Comparison of ENCODE assay signal across 21 mouse cellular contexts in the genomic region with DNA sequence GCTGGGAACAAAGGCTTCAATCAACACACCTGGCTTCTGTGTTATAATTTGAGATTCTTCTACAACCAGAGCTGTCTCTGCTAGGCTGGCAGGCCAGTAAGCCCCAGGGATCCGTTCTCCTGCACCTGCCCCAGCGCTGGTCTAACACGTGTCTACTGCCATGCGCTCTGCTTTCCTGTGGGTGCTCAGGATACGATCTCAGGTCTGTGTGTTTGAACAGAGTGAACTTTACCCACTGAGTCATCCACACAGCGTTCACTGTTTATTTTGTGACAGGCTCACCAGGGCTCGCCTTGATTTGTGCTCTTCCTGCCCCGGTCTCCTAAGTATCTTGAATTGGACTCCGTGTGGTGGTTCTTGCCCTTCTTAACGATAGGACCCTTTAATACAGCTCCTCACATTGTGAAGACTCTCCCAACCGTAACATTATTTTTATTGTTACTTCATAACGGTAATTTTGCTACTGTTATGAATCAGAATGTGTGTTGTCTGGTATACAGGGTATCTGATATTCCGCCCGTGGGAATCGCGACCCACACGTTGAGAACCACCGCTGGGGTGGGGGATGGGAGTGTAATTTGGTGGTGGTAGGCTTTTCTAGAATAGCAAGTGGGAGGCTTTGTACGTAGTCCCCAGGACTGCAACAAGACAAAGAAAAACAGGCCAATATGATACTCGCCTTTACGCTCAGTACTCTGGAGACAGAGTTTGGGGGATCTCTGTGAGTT. TPM values are rescaled to one million over a fixed set of nuclear protein-coding genes. Genes with fewer than 3 reads are reported as not detected.
A peak's percentile ranks its signal among the peaks of the same experiment; 100 is the strongest.
DNase-seq lines count a peak whose midpoint lies in the region; ATAC-seq and TF ChIP-seq lines count a peak whose summit lies in the region.
"Had no signal": no experiment of that assay in that cellular context is flagged by ENCODE, and none has a peak within 500 bp of the region (broad histone marks: within the 10 kb centered on the region; RNA-seq: fewer than 3 reads in every experiment).

No protein-coding gene starts in this region.

- intact Hi-C loops in gastrocnemius, postnatal 36 days (cut with DNase I): loop anchor here (5.0 kb wide), 1 partner anchor 90 kb away; a partner anchor contains a TSS

- no peak for TF ChIP-seq CTCF in layer of hippocampus, adult 2 months (conservative IDR thresholded peaks at IDR 0.05)

- H3K4me1 ChIP-seq in forebrain, embryonic 11.5 days (replicated peaks; ENCODE audit: control insufficient read depth, insufficient read depth, low read length): 0 out of 2 replicates have a peak, but pooled peaks cover 2% of the 10 kb centered on the region
- H3K4me1 ChIP-seq in forebrain, embryonic 14.5 days (ENCODE audit: control insufficient read depth, insufficient read depth, low read length): no peaks in the 10 kb centered on the region
- H3K4me1 ChIP-seq in stomach, embryonic 16.5 days (ENCODE audit: control insufficient read depth, insufficient read depth, low read length): peaks cover 3% of the 10 kb centered on the region; the same call in 1 of the 2 replicates
- H3K4me1 ChIP-seq in forebrain, embryonic 15.5 days: no peaks in the 10 kb centered on the region
- H3K4me1 ChIP-seq: embryonic facial prominence, embryonic 13.5 days; midbrain, embryonic 15.5 days; neural tube, embryonic 13.5 days had no signal

- H3K9me3 ChIP-seq in forebrain, embryonic 11.5 days (ENCODE audit: control insufficient read depth, low read length): no peaks in the 10 kb centered on the region
- no peaks in the 10 kb centered on the region for H3K9me3 ChIP-seq in forebrain, embryonic 14.5 days (replicated peaks; ENCODE audit: control insufficient read depth, low read length)
- no peaks in the 10 kb centered on the region for H3K9me3 ChIP-seq in stomach, embryonic 16.5 days (replicated peaks; ENCODE audit: control insufficient read depth, low read length)
- no peaks in the 10 kb centered on the region for H3K9me3 ChIP-seq in forebrain, embryonic 15.5 days
- H3K9me3 ChIP-seq: embryonic facial prominence, embryonic 13.5 days; G1E; midbrain, embryonic 15.5 days; neural tube, embryonic 13.5 days had no signal

- H3K4me2 ChIP-seq in forebrain, embryonic 11.5 days (ENCODE audit: low read depth, low read length, severe bottlenecking): no peak overlapping the region
- no peak overlapping the region for H3K4me2 ChIP-seq in forebrain, embryonic 14.5 days (ENCODE audit: low read length)
- H3K4me2 ChIP-seq in stomach, embryonic 16.5 days (ENCODE audit: low read depth, low read length): no peak overlapping the region
- no peak overlapping the region for H3K4me2 ChIP-seq in forebrain, embryonic 15.5 days (replicated peaks)
- H3K4me2 ChIP-seq: embryonic facial prominence, embryonic 13.5 days; midbrain, embryonic 15.5 days; neural tube, embryonic 13.5 days had no signal

- no peaks in the 10 kb centered on the region for H3K36me3 ChIP-seq in forebrain, embryonic 11.5 days (ENCODE audit: control insufficient read depth, insufficient read depth, low read length)
- H3K36me3 ChIP-seq in forebrain, embryonic 14.5 days (ENCODE audit: control insufficient read depth, insufficient read depth, low read length): no peaks in the 10 kb centered on the region
- no peaks in the 10 kb centered on the region for H3K36me3 ChIP-seq in stomach, embryonic 16.5 days (ENCODE audit: control insufficient read depth, insufficient read depth, low read length)
- H3K36me3 ChIP-seq in forebrain, embryonic 15.5 days: no peaks in the 10 kb centered on the region
- H3K36me3 ChIP-seq: embryonic facial prominence, embryonic 13.5 days; G1E; midbrain, embryonic 15.5 days; neural tube, embryonic 13.5 days had no signal

- no peak overlapping the region for H3K27ac ChIP-seq in forebrain, embryonic 11.5 days (ENCODE audit: low read depth, low read length)
- H3K27ac ChIP-seq in forebrain, embryonic 14.5 days (ENCODE audit: low read depth, low read length): no peak overlapping the region
- H3K27ac ChIP-seq in stomach, embryonic 16.5 days (ENCODE audit: low read length): peak overlapping the region; percentile 72
- H3K27ac ChIP-seq in layer of hippocampus, adult 2 months: no peak overlapping the region
- H3K27ac ChIP-seq in forebrain, embryonic 15.5 days (replicated peaks): no peak overlapping the region
- H3K27ac ChIP-seq: embryonic facial prominence, embryonic 13.5 days; kidney, postnatal 0 days; midbrain, embryonic 15.5 days; neural tube, embryonic 13.5 days had no signal

- no peak overlapping the region for H3K9ac ChIP-seq in forebrain, embryonic 11.5 days (ENCODE audit: low read length)
- H3K9ac ChIP-seq in forebrain, embryonic 14.5 days (ENCODE audit: low read length): no peak overlapping the region
- H3K9ac ChIP-seq in stomach, embryonic 16.5 days (ENCODE audit: low read length): no peak overlapping the region
- no peak overlapping the region for H3K9ac ChIP-seq in forebrain, embryonic 15.5 days (replicated peaks)
- H3K9ac ChIP-seq: embryonic facial prominence, embryonic 13.5 days; midbrain, embryonic 15.5 days; neural tube, embryonic 13.5 days had no signal

- no peak for ATAC-seq in forebrain, embryonic 11.5 days (replicated peaks; ENCODE audit: low FRiP score)
- no peak for ATAC-seq in forebrain, embryonic 14.5 days
- ATAC-seq in stomach, embryonic 16.5 days (ENCODE audit: insufficient read depth, low FRiP score): peak; percentile 91
- ATAC-seq in forebrain, embryonic 15.5 days (replicated peaks): no peak
- ATAC-seq: forebrain, embryonic 16.5 days; midbrain, embryonic 15.5 days had no signal

- peak; percentile 46 for DNase-seq in forebrain, embryonic 11.5 days (ENCODE audit: low spot score)
- DNase-seq in forebrain, embryonic 14.5 days (ENCODE audit: low spot score): no peak
- peak; percentile 31 for DNase-seq in CD4-positive helper T cell, adult 2 months (ENCODE audit: low read depth, low spot score)
- DNase-seq in liver: peak; percentile 44
- no peak for DNase-seq in layer of hippocampus, adult 2 months (ENCODE audit: low spot score in 2 of 2)
- no peak for DNase-seq in gastrocnemius, postnatal 36 days
- DNase-seq: cerebellum, postnatal 10 days; lung, postnatal 14 days; retina, postnatal 1 day had no signal

- 0 out of 2 replicates have a peak, but pooled peaks cover 2% of the 10 kb centered on the region for H3K27me3 ChIP-seq in forebrain, embryonic 11.5 days (ENCODE audit: control insufficient read depth, insufficient read depth, low read length)
- H3K27me3 ChIP-seq in forebrain, embryonic 14.5 days (replicated peaks; ENCODE audit: control insufficient read depth, insufficient read depth, low read length): 0 out of 2 replicates have a peak, but pooled peaks cover 3% of the 10 kb centered on the region
- no peaks in the 10 kb centered on the region; the same call in none of the 2 replicates for H3K27me3 ChIP-seq in stomach, embryonic 16.5 days (ENCODE audit: control insufficient read depth, insufficient read depth, low read length)
- peaks cover 6% of the 10 kb centered on the region; the same call in 1 of the 2 replicates for H3K27me3 ChIP-seq in forebrain, embryonic 15.5 days

- WGBS in forebrain, embryonic 11.5 days: 83% methylated on average over 21 of the region's 21 CpGs
- whole genome bisulfite sequencing in forebrain, embryonic 14.5 days: 80% methylated on average over 21 of the region's 21 CpGs
- WGBS in stomach, embryonic 16.5 days: 60% methylated on average over 21 of the region's 21 CpGs
- WGBS in forebrain, embryonic 15.5 days: 84% methylated on average over 21 of the region's 21 CpGs

- H3K4me3 ChIP-seq in forebrain, embryonic 11.5 days (ENCODE audit: low read depth, low read length): no peak overlapping the region
- no peak overlapping the region for H3K4me3 ChIP-seq in forebrain, embryonic 14.5 days (ENCODE audit: low read depth, low read length)
- no peak overlapping the region for H3K4me3 ChIP-seq in stomach, embryonic 16.5 days (replicated peaks; ENCODE audit: low read length)
- H3K4me3 ChIP-seq in layer of hippocampus, adult 2 months: no peak overlapping the region
- H3K4me3 ChIP-seq in forebrain, embryonic 15.5 days: no peak overlapping the region
- H3K4me3 ChIP-seq: embryonic facial prominence, embryonic 13.5 days; midbrain, embryonic 15.5 days; neural tube, embryonic 13.5 days had no signal

RNA-seq across cellular contexts. Expression of a gene that starts 10.0 kb away (rescaled TPM):
- not detected in 2 replicates for polyA plus RNA-seq in forebrain, embryonic 11.5 days (2014; fragmentation: Nextera tagmentation; extraction: Ambion mirVana)
- polyA plus RNA-seq in forebrain, embryonic 14.5 days (2014; fragmentation: Nextera tagmentation; extraction: Ambion mirVana): 5.6 and 7.1 TPM in 2 replicates
- polyA plus RNA-seq in stomach, embryonic 16.5 days (2015; fragmentation: Nextera tagmentation; extraction: Ambion mirVana): 0.31 and 0.36 TPM in 2 replicates
- 1 to 10 TPM in 1 of 2 experiments, under 1 TPM in 1; 0.86 to 1.6 TPM for total RNA-seq in layer of hippocampus, adult 2 months (2021)
- polyA plus RNA-seq in forebrain, embryonic 15.5 days (2015; fragmentation: Nextera tagmentation; extraction: Ambion mirVana): 7.6 and 8.4 TPM in 2 replicates
- not detected for total RNA-seq in gastrocnemius, postnatal 36 days (2021)
- total RNA-seq: G1E; gastrocnemius, postnatal 4 days; heart, postnatal 25 days had no signal
- polyA plus RNA-seq: G1E; kidney, postnatal 0 days had no signal

RNA-seq across cellular contexts. Expression of a gene that starts 19.2 kb away (rescaled TPM):
- polyA plus RNA-seq in forebrain, embryonic 11.5 days (2014; fragmentation: Nextera tagmentation; extraction: Ambion mirVana): 0.32 TPM in 1 of 2 replicates, not detected in the other
- not detected in 2 replicates for polyA plus RNA-seq in forebrain, embryonic 14.5 days (2014; fragmentation: Nextera tagmentation; extraction: Ambion mirVana)
- polyA plus RNA-seq in stomach, embryonic 16.5 days (2015; fragmentation: Nextera tagmentation; extraction: Ambion mirVana): not detected in 2 replicates
- not detected for total RNA-seq in layer of hippocampus, adult 2 months (2021)
- polyA plus RNA-seq in forebrain, embryonic 15.5 days (2015; fragmentation: Nextera tagmentation; extraction: Ambion mirVana): 0.43 and 0.50 TPM in 2 replicates
- not detected for total RNA-seq in gastrocnemius, postnatal 36 days (2021)
- total RNA-seq: gastrocnemius, postnatal 4 days; left cerebral cortex, postnatal 36 days had no signal
- polyA plus RNA-seq: brain, embryonic 14.5 days; embryonic facial prominence, embryonic 13.5 days; kidney, postnatal 0 days had no signal

RNA-seq across cellular contexts. Expression of a gene that starts 19.3 kb away (rescaled TPM):
- 0.51 and 1.1 TPM in 2 replicates for polyA plus RNA-seq in forebrain, embryonic 11.5 days (2014; fragmentation: Nextera tagmentation; extraction: Ambion mirVana)
- 0.75 TPM in 1 of 2 replicates, not detected in the other for polyA plus RNA-seq in forebrain, embryonic 14.5 days (2014; fragmentation: Nextera tagmentation; extraction: Ambion mirVana)
- polyA plus RNA-seq in stomach, embryonic 16.5 days (2015; fragmentation: Nextera tagmentation; extraction: Ambion mirVana): 9.2 TPM in 2 replicates
- under 1 TPM; 0.46 to 0.83 TPM for total RNA-seq in layer of hippocampus, adult 2 months (2021)
- 1.0 and 1.3 TPM in 2 replicates for polyA plus RNA-seq in forebrain, embryonic 15.5 days (2015; fragmentation: Nextera tagmentation; extraction: Ambion mirVana)
- 1 to 10 TPM; 1.1 to 1.5 TPM for total RNA-seq in gastrocnemius, postnatal 36 days (2021)

RNA-seq across cellular contexts. Expression of a gene that starts 45.2 kb away (rescaled TPM):
- 0.28 and 0.84 TPM in 2 replicates for polyA plus RNA-seq in forebrain, embryonic 11.5 days (2014; fragmentation: Nextera tagmentation; extraction: Ambion mirVana)
- not detected in 2 replicates for polyA plus RNA-seq in forebrain, embryonic 14.5 days (2014; fragmentation: Nextera tagmentation; extraction: Ambion mirVana)
- 31.2 and 32.9 TPM in 2 replicates for polyA plus RNA-seq in stomach, embryonic 16.5 days (2015; fragmentation: Nextera tagmentation; extraction: Ambion mirVana)
- total RNA-seq in layer of hippocampus, adult 2 months (2021): not detected
- polyA plus RNA-seq in forebrain, embryonic 15.5 days (2015; fragmentation: Nextera tagmentation; extraction: Ambion mirVana): not detected in 2 replicates
- not detected for total RNA-seq in gastrocnemius, postnatal 36 days (2021)
- total RNA-seq: G1E; left cerebral cortex, postnatal 36 days had no signal
- polyA plus RNA-seq: forebrain, embryonic 16.5 days; G1E; neural tube, embryonic 13.5 days had no signal

RNA-seq across cellular contexts. Expression of a gene that starts 45.9 kb away (rescaled TPM):
- not detected in 2 replicates for polyA plus RNA-seq in forebrain, embryonic 11.5 days (2014; fragmentation: Nextera tagmentation; extraction: Ambion mirVana)
- not detected in 2 replicates for polyA plus RNA-seq in forebrain, embryonic 14.5 days (2014; fragmentation: Nextera tagmentation; extraction: Ambion mirVana)
- polyA plus RNA-seq in stomach, embryonic 16.5 days (2015; fragmentation: Nextera tagmentation; extraction: Ambion mirVana): 3.2 and 4.8 TPM in 2 replicates
- not detected for total RNA-seq in layer of hippocampus, adult 2 months (2021)
- polyA plus RNA-seq in forebrain, embryonic 15.5 days (2015; fragmentation: Nextera tagmentation; extraction: Ambion mirVana): not detected in 2 replicates
- not detected for total RNA-seq in gastrocnemius, postnatal 36 days (2021)
- total RNA-seq: gastrocnemius, postnatal 4 days; heart, postnatal 25 days; left cerebral cortex, postnatal 36 days had no signal
- polyA plus RNA-seq: forebrain, embryonic 16.5 days; G1E; midbrain, embryonic 15.5 days; neural tube, embryonic 13.5 days had no signal

Comparison
In these comparisons a context has a peak if more than half of its experiments do, and no peak if none do; other contexts are left out.
1. DNase-seq: peak in forebrain, embryonic 11.5 days (single experiment), CD4-positive helper T cell, adult 2 months (single experiment) and liver (single experiment); none in forebrain, embryonic 14.5 days (single experiment), layer of hippocampus, adult 2 months (0 of 2) and gastrocnemius, postnatal 36 days (0 of 2).